Mouse (Mus musculus) heart, embryonic 13.5 days (tissue): Measurements from ENCODE around the gene Mgat1. TPM values are rescaled to one million over a fixed set of nuclear protein-coding genes. Genes with fewer than 3 reads are reported as not detected.

Experiments used
- ATAC-seq: fragments of 200-750 bp; cut with Nextera tagmentation; 2 replicates; pipeline ENCODE4 v1.8.0; 2017; ENCODE audit warnings: moderate TSS enrichment; ENCODE audit not compliant: insufficient number of reproducible peaks, low FRiP score, low TSS enrichment; ENCODE audit errors: extremely low read depth
- H3K27ac ChIP-seq: fragments of 300-500 bp; sonication (generic); replicated peaks from 2 replicates; pipeline ENCODE4 v1.5.1; 2015; ENCODE audit warnings: moderate library complexity, mild to moderate bottlenecking, inconsistent platforms
- H3K27me3 ChIP-seq: fragments of 300-500 bp; sonication (generic); replicated peaks from 2 replicates; pipeline ENCODE4 v1.6.1; 2015; ENCODE audit warnings: mild to moderate bottlenecking, inconsistent platforms
- H3K36me3 ChIP-seq: fragments of 300-500 bp; sonication (generic); 2 replicates; pipeline ENCODE4 v1.6.1; 2015; ENCODE audit warnings: mild to moderate bottlenecking, inconsistent platforms
- H3K4me1 ChIP-seq: fragments of 300-500 bp; sonication (generic); 2 replicates; pipeline ENCODE4 v1.6.1; 2015; ENCODE audit warnings: inconsistent platforms
- H3K4me2 ChIP-seq: fragments of 300-500 bp; sonication (generic); 2 replicates; pipeline ENCODE4 v1.6.1; 2015; ENCODE audit warnings: inconsistent platforms, mild to moderate bottlenecking, moderate library complexity
- H3K4me3 ChIP-seq: fragments of 300-500 bp; sonication (generic); 2 replicates; pipeline ENCODE4 v1.5.1; 2015; ENCODE audit warnings: moderate library complexity, mild to moderate bottlenecking, inconsistent platforms
- H3K9ac ChIP-seq: fragments of 300-500 bp; sonication (generic); 2 replicates; pipeline ENCODE4 v1.6.1; 2015; ENCODE audit warnings: inconsistent platforms, mild to moderate bottlenecking, moderate library complexity
- H3K9me3 ChIP-seq: fragments of 300-500 bp; sonication (generic); 2 replicates; pipeline ENCODE4 v1.6.1; 2016; ENCODE audit warnings: inconsistent platforms
- WGBS: fragments of 180-500 bp; shearing (Covaris S2); methylation state at CpG from one replicate; pipeline ENCODE4 v1.1.7; 2015; ENCODE audit warnings: mixed read lengths; 5-methylcytosine and 5-hydroxymethylcytosine counted together
- polyA plus RNA-seq: library from polyadenylated mRNA; unstranded; fragments of >200 nt; fragmentation: Nextera tagmentation; extraction: Ambion mirVana; gene quantifications from 2 replicates; pipeline ENCODE4 v1.2.1, GENCODE M21; 2015

The Mgat1 gene
- polyA plus RNA-seq, 1 experiment from 2014 or later: 44.2 TPM

- H3K36me3 ChIP-seq: peaks cover 20% of the 10 kb centered on the region
- no peak for ATAC-seq
- no peak overlapping the region for H3K27ac ChIP-seq
- no peak overlapping the region for H3K9ac ChIP-seq
- no peak overlapping the region for H3K4me2 ChIP-seq
- no peak overlapping the region for H3K4me3 ChIP-seq
- WGBS: 86% methylated on average over 1 of the region's 1 CpGs
- peaks cover 26% of the 10 kb centered on the region for H3K4me1 ChIP-seq
- no peaks in the 10 kb centered on the region for H3K9me3 ChIP-seq
- no peaks in the 10 kb centered on the region for H3K27me3 ChIP-seq
These were observed 36.5 kb upstream of the Mgat1 start for GRCm38 (mm10) chr11:49207495-49207894.

- Histone ChIP-seq H3K27ac (no peak overlapping the region), H3K9ac (no peak overlapping the region), H3K9me3 (no peaks in the 10 kb centered on the region), H3K4me3 (no peak overlapping the region), H3K27me3 (no peaks in the 10 kb centered on the region), H3K4me2 (no peak overlapping the region), H3K36me3 (peaks cover 55% of the 10 kb centered on the region), H3K4me1 (peaks cover under 1% of the 10 kb centered on the region; the same call in 1 of the 2 replicates)
- ATAC-seq: no peak
These were observed 31.4 kb upstream of the Mgat1 start for GRCm38 (mm10) chr11:49212577-49212976.

- H3K9ac ChIP-seq: no peak overlapping the region
- H3K9me3 ChIP-seq: no peaks in the 10 kb centered on the region
- WGBS: 95% methylated on average over 1 of the region's 1 CpGs
- no peaks in the 10 kb centered on the region for H3K4me1 ChIP-seq
- H3K27me3 ChIP-seq: no peaks in the 10 kb centered on the region
- H3K27ac ChIP-seq: no peak overlapping the region
- H3K36me3 ChIP-seq: peaks cover 52% of the 10 kb centered on the region
- H3K4me3 ChIP-seq: no peak overlapping the region
- H3K4me2 ChIP-seq: no peak overlapping the region
- ATAC-seq: no peak
These were observed 30.5 kb upstream of the Mgat1 start for GRCm38 (mm10) chr11:49213505-49213904.

GRCm38 (mm10) chr11:49219271-49219670 lies 24.7 kb upstream of the Mgat1 start:
- Histone ChIP-seq H3K36me3 (peaks cover 37% of the 10 kb centered on the region), H3K4me1 (no peaks in the 10 kb centered on the region), H3K4me3 (no peak overlapping the region), H3K27me3 (no peaks in the 10 kb centered on the region), H3K4me2 (no peak overlapping the region), H3K27ac (no peak overlapping the region), H3K9me3 (no peaks in the 10 kb centered on the region), H3K9ac (no peak overlapping the region)
- ATAC-seq: no peak
- 92% methylated on average over 2 of the region's 2 CpGs for WGBS

GRCm38 (mm10) chr11:49224455-49224854 lies 19.5 kb upstream of the Mgat1 start:
- WGBS: 68% methylated on average over 1 of the region's 1 CpGs
- Histone ChIP-seq H3K9ac (no peak overlapping the region), H3K4me2 (no peak overlapping the region), H3K27me3 (no peaks in the 10 kb centered on the region), H3K27ac (no peak overlapping the region), H3K4me1 (no peaks in the 10 kb centered on the region), H3K36me3 (peaks cover 2% of the 10 kb centered on the region; the same call in 1 of the 2 replicates), H3K9me3 (no peaks in the 10 kb centered on the region), H3K4me3 (no peak overlapping the region)
- ATAC-seq: no peak

- Histone ChIP-seq H3K4me3 (no peak overlapping the region), H3K27ac (no peak overlapping the region), H3K4me2 (no peak overlapping the region), H3K27me3 (no peaks in the 10 kb centered on the region), H3K9ac (no peak overlapping the region), H3K4me1 (no peaks in the 10 kb centered on the region), H3K36me3 (no peaks in the 10 kb centered on the region), H3K9me3 (no peaks in the 10 kb centered on the region)
- ATAC-seq: no peak
- 71% methylated on average over 3 of the region's 3 CpGs for WGBS
These were observed 11.2 kb upstream of the Mgat1 start for GRCm38 (mm10) chr11:49232781-49233180.

GRCm38 (mm10) chr11:49235459-49236207 lies 8.4 kb upstream of the Mgat1 start:
- no peak for ATAC-seq
- H3K9me3 ChIP-seq: no peaks in the 10 kb centered on the region
- WGBS: 55% methylated on average over 3 of the region's 3 CpGs
- H3K4me1 ChIP-seq: no peaks in the 10 kb centered on the region
- no peak overlapping the region for H3K9ac ChIP-seq
- no peak overlapping the region for H3K4me2 ChIP-seq
- no peak overlapping the region for H3K4me3 ChIP-seq
- H3K27ac ChIP-seq: no peak overlapping the region
- no peaks in the 10 kb centered on the region for H3K27me3 ChIP-seq
- H3K36me3 ChIP-seq: no peaks in the 10 kb centered on the region

GRCm38 (mm10) chr11:49236891-49237290 lies 7.1 kb upstream of the Mgat1 start:
- Histone ChIP-seq H3K4me3 (no peak overlapping the region), H3K27me3 (no peaks in the 10 kb centered on the region), H3K4me1 (no peaks in the 10 kb centered on the region), H3K27ac (no peak overlapping the region), H3K9ac (no peak overlapping the region), H3K9me3 (no peaks in the 10 kb centered on the region), H3K36me3 (no peaks in the 10 kb centered on the region), H3K4me2 (no peak overlapping the region)
- WGBS: 71% methylated on average over 1 of the region's 1 CpGs
- no peak for ATAC-seq

GRCm38 (mm10) chr11:49237532-49237931 lies 6.5 kb upstream of the Mgat1 start:
- no peak for ATAC-seq
- Histone ChIP-seq H3K9me3 (no peaks in the 10 kb centered on the region), H3K36me3 (no peaks in the 10 kb centered on the region), H3K9ac (no peak overlapping the region), H3K4me2 (no peak overlapping the region), H3K4me1 (no peaks in the 10 kb centered on the region), H3K27me3 (no peaks in the 10 kb centered on the region), H3K4me3 (no peak overlapping the region), H3K27ac (no peak overlapping the region)
- 42% methylated on average over 2 of the region's 2 CpGs for WGBS

- 73% methylated on average over 1 of the region's 1 CpGs for WGBS
- Histone ChIP-seq H3K9ac (no peak overlapping the region), H3K36me3 (no peaks in the 10 kb centered on the region), H3K4me2 (no peak overlapping the region), H3K4me3 (no peak overlapping the region), H3K27me3 (no peaks in the 10 kb centered on the region), H3K9me3 (no peaks in the 10 kb centered on the region), H3K4me1 (peaks cover 14% of the 10 kb centered on the region), H3K27ac (no peak overlapping the region)
- no peak for ATAC-seq
These were observed 3.7 kb upstream of the Mgat1 start for GRCm38 (mm10) chr11:49240310-49240709.

- Histone ChIP-seq H3K27ac (no peak overlapping the region), H3K4me2 (no peak overlapping the region), H3K9ac (no peak overlapping the region), H3K27me3 (no peaks in the 10 kb centered on the region), H3K36me3 (no peaks in the 10 kb centered on the region), H3K4me1 (peaks cover 19% of the 10 kb centered on the region), H3K9me3 (no peaks in the 10 kb centered on the region), H3K4me3 (no peak overlapping the region)
- WGBS: 66% methylated on average over 4 of the region's 4 CpGs
- no peak for ATAC-seq
These were observed 3.1 kb upstream of the Mgat1 start for GRCm38 (mm10) chr11:49240874-49241273.

GRCm38 (mm10) chr11:49241471-49241870 lies 2.5 kb upstream of the Mgat1 start:
- WGBS: 25% methylated on average over 1 of the region's 1 CpGs
- H3K27ac ChIP-seq: no peak overlapping the region

More at GRCm38 (mm10) chr11:49241471-49241870, 2.5 kb upstream of the Mgat1 start:
- ATAC-seq: no peak
- Histone ChIP-seq H3K4me3 (no peak overlapping the region), H3K9me3 (no peaks in the 10 kb centered on the region), H3K4me2 (no peak overlapping the region), H3K27me3 (no peaks in the 10 kb centered on the region), H3K4me1 (peaks cover 25% of the 10 kb centered on the region), H3K9ac (no peak overlapping the region), H3K36me3 (no peaks in the 10 kb centered on the region)
